Mouse (Mus musculus) stomach, postnatal 0 days (tissue): ENCODE data around the gene Ccdc14. TPM values are rescaled to one million over a fixed set of nuclear protein-coding genes. Genes with fewer than 3 reads are reported as not detected.

ENCODE experiments used
- ATAC-seq: fragments of 200-750 bp; cut with Nextera tagmentation; 2 replicates; pipeline ENCODE4 v1.8.0; 2017; ENCODE audit not compliant: low FRiP score, low TSS enrichment
- DNase-seq: peaks from one replicate; pipeline ENCODE4 v3.0.0-alpha.2; 2016; ENCODE audit warnings: low spot score
- H3K27ac ChIP-seq: fragments of 300-500 bp; sonication (generic); replicated peaks from 2 replicates; pipeline ENCODE4 v1.5.1; 2014; ENCODE audit warnings: mild to moderate bottlenecking, control low read depth
- H3K27me3 ChIP-seq: fragments of 300-500 bp; sonication (generic); 2 replicates; pipeline ENCODE4 v1.6.1; 2014; ENCODE audit warnings: low read length; ENCODE audit not compliant: control insufficient read depth, insufficient read depth
- H3K36me3 ChIP-seq: fragments of 300-500 bp; sonication (generic); 2 replicates; pipeline ENCODE4 v1.6.1; 2014; ENCODE audit warnings: low read length, mixed read lengths; ENCODE audit not compliant: control insufficient read depth, insufficient read depth
- H3K4me1 ChIP-seq: fragments of 300-500 bp; sonication (generic); replicated peaks from 2 replicates; pipeline ENCODE4 v1.6.1; 2014; ENCODE audit warnings: antibody characterized with exemption; ENCODE audit not compliant: control insufficient read depth, insufficient read depth
- H3K4me2 ChIP-seq: fragments of 300-500 bp; sonication (generic); replicated peaks from 2 replicates; pipeline ENCODE4 v1.6.1; 2014; ENCODE audit warnings: low read depth, mild to moderate bottlenecking, control low read depth, moderate library complexity
- H3K4me3 ChIP-seq: fragments of 300-500 bp; sonication (generic); 2 replicates; pipeline ENCODE4 v1.5.1; 2014; ENCODE audit warnings: low read depth, low read length, control low read depth
- H3K9ac ChIP-seq: fragments of 300-500 bp; sonication (generic); 2 replicates; pipeline ENCODE4 v1.6.1; 2014; ENCODE audit warnings: mild to moderate bottlenecking, low read length, control low read depth, mixed read lengths
- H3K9me3 ChIP-seq: fragments of 300-500 bp; sonication (generic); 2 replicates; pipeline ENCODE4 v1.6.1; 2016; ENCODE audit warnings: low read length; ENCODE audit not compliant: control insufficient read depth
- CTCF ChIP-seq: IDR thresholded peaks from 2 replicates; pipeline ENCODE4 v1.5.1; 2016; ENCODE audit warnings: antibody characterized with exemption, low read depth, mild to moderate bottlenecking, moderate library complexity
- EP300 ChIP-seq: optimal IDR thresholded peaks from 2 replicates; pipeline ENCODE3; 2016; ENCODE audit warnings: antibody characterized with exemption
- WGBS: fragments of 180-500 bp; shearing (Covaris S2); extraction: QIAGEN DNeasy Blood & Tissue Kit; methylation state at CpG from one replicate; pipeline ENCODE4 v1.1.7; 2014; 5-methylcytosine and 5-hydroxymethylcytosine counted together
- polyA plus RNA-seq: library from polyadenylated mRNA; unstranded; fragments of >200 nt; fragmentation: Nextera tagmentation; extraction: Ambion mirVana; gene quantifications from 2 replicates; pipeline ENCODE4 v1.2.1, GENCODE M21; 2015

Gene Ccdc14
- polyA plus RNA-seq, 1 experiment from 2014 or later = 1.8 TPM

DNA sequence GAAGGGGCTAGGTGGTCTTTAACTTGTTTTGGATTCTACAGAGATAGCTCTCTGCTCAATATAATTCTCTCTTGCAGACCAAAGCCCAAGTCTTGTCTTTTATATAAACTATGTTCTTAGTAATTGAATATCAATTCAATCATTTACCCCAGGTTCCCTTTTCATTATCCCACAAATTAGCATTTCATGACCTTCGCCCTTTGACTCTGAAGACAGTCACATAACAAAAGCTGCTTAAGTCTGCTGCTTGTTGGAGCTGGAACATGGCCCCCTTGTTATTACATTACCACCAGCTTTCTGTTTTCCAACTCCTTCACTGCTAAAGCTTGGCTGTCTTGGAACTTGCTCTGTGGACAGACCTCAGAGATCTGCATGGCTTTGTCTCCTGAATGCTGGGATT lies 39.0 kb downstream of the Ccdc14 start:
- WGBS = 100% methylated on average over 1 of the region's 1 CpGs
- Histone ChIP-seq H3K4me3 (no peak overlapping the region), H3K4me1 (no peaks in the 10 kb centered on the region), H3K27me3 (no peaks in the 10 kb centered on the region), H3K4me2 (no peak overlapping the region), H3K9me3 (no peaks in the 10 kb centered on the region), H3K9ac (no peak overlapping the region), H3K36me3 (no peaks in the 10 kb centered on the region), H3K27ac (no peak overlapping the region)
- TF ChIP-seq EP300 (no peak), CTCF (no peak)
- no peak for ATAC-seq
- DNase-seq = no peak

DNA sequence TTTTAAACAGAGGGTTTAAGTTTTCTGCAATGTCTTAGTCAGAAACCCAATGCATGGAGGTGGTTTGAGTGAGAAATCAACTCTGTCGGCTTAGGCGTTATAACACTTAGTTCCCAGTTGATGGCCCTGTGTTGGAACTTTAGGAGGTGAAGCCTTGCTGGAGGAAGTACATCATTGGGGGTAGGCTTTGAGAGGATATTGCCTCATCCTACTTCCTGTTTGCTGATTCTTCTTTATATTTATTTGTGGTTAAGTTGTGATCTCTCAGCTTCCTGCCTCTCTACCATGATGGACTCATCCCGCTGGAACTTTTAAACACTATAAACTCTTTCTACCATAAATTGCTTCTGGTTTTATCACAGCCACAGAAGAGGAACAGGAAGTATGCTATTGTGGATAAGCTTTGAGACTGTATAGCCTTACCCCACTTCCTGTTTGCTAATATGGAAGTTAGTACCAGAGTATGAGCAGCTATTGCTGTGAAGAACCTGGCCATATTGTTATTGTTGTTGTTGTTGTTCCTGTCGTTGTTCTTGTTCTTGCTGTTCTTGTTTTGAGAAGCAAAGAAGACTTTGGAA lies 48.3 kb downstream of the Ccdc14 start:
- Histone ChIP-seq H3K27ac (no peak overlapping the region), H3K4me2 (no peak overlapping the region), H3K9me3 (no peaks in the 10 kb centered on the region), H3K4me3 (no peak overlapping the region), H3K9ac (no peak overlapping the region), H3K27me3 (no peaks in the 10 kb centered on the region), H3K4me1 (no peaks in the 10 kb centered on the region), H3K36me3 (no peaks in the 10 kb centered on the region)
- 90% methylated on average over 4 of the region's 4 CpGs for WGBS
- ATAC-seq (no peak), DNase-seq (no peak)
- no peak for TF ChIP-seq EP300
- no peak for TF ChIP-seq CTCF

DNA sequence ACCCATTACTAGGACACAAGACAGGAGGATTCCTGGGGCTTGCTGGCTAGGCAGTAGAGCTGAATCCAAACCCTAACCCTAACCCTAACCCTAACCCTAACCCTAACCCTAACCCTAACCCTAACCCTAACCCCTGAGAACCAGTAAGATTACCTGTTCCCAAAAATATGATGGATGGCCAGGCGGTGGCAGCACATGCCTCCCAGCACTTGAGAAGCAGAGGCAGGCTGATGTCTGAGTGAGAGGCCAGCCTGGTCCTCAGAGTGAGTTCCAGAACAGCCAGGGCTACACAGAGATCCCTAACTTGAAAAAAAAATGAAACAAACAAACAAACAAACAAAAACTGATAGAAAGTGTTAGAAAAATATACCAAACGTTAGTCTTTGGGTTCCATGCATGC lies 52.5 kb downstream of the Ccdc14 start:
- Histone ChIP-seq H3K9me3 (no peaks in the 10 kb centered on the region), H3K9ac (no peak overlapping the region), H3K4me3 (no peak overlapping the region), H3K36me3 (no peaks in the 10 kb centered on the region), H3K27ac (no peak overlapping the region), H3K4me1 (no peaks in the 10 kb centered on the region), H3K4me2 (no peak overlapping the region), H3K27me3 (no peaks in the 10 kb centered on the region)
- ATAC-seq (no peak), DNase-seq (no peak)
- WGBS = 34% methylated on average over 2 of the region's 2 CpGs
- TF ChIP-seq CTCF = peak; percentile 31
- TF ChIP-seq EP300 = no peak

- Histone ChIP-seq H3K9me3 (no peaks in the 10 kb centered on the region), H3K4me1 (no peaks in the 10 kb centered on the region), H3K4me3 (peak within 1 kb of the TSS; percentile 49), H3K27ac (0 out of 2 replicates have a peak within 1 kb of the TSS, but pooled peaks have one; percentile 4), H3K36me3 (no peaks in the 10 kb centered on the region), H3K4me2 (peak within 1 kb of the TSS; percentile 76), H3K27me3 (no peaks in the 10 kb centered on the region), H3K9ac (peak within 1 kb of the TSS; percentile 51)
- 1% methylated on average over 41 of the region's 48 CpGs for WGBS
- TF ChIP-seq EP300 (no peak), CTCF (peak; percentile 27; the same call in 1 of the 2 replicates)
- DNase-seq (peak; percentile 94), ATAC-seq (peak; percentile 94)
Measured at GRCm38 (mm10) chr16:34745065-34745585, 54.7 kb downstream of the Ccdc14 start, which contains the start of gene Mylk. Gene Mylk (plus strand): TSS chr16:34745210.

DNA sequence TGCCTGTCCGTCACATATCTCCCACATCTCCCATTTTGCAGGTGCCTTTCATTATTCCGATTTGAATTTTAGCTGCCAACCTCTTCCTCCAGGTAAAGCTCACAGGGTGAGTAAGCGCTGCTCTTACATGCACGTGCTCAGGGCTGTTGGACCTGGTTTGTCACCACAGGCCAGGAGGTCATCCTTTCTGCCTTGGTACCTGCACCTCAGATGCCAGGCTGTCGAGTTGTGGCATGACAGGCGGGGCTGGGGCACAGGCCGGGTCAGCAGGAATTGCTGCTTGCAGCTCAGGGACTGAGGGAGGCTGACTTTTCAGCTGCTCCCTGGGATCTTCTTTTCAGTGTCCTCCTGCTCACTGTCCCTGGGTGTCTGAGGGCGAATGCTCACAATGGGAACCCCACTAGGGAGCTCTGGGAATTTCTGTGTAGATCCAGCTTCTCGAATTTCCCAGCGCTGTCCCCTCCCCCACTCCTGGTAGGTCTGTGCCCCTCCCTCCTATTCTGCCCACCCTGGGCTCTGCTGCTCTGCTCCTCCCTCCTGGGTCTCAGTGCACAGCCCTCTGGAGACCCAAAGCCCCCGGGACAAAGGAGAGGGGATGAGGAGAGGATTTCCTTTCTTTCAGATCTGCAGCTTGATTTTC lies 57.8 kb downstream of the Ccdc14 start:
- H3K36me3 ChIP-seq = no peaks in the 10 kb centered on the region
- TF ChIP-seq CTCF (no peak), EP300 (no peak)
- no peak overlapping the region for H3K27ac ChIP-seq
- DNase-seq (no peak), ATAC-seq (no peak)
- no peaks in the 10 kb centered on the region for H3K27me3 ChIP-seq
- no peak overlapping the region for H3K4me2 ChIP-seq
- WGBS = 39% methylated on average over 11 of the region's 11 CpGs
- H3K4me1 ChIP-seq = no peaks in the 10 kb centered on the region
- H3K4me3 ChIP-seq = no peak overlapping the region
- no peaks in the 10 kb centered on the region for H3K9me3 ChIP-seq
- no peak overlapping the region for H3K9ac ChIP-seq

- Histone ChIP-seq H3K9me3 (no peaks in the 10 kb centered on the region), H3K9ac (no peak overlapping the region), H3K4me2 (no peak overlapping the region), H3K4me1 (no peaks in the 10 kb centered on the region), H3K27me3 (no peaks in the 10 kb centered on the region), H3K27ac (no peak overlapping the region), H3K36me3 (no peaks in the 10 kb centered on the region), H3K4me3 (no peak overlapping the region)
- 87% methylated on average over 4 of the region's 4 CpGs for WGBS
- DNase-seq (no peak), ATAC-seq (no peak)
- TF ChIP-seq CTCF (no peak), EP300 (no peak)
Measured at GRCm38 (mm10) chr16:34749536-34749935, 59.1 kb downstream of the Ccdc14 start.
